Mouse (Mus musculus) brain, embryonic 14.5 days (tissue): ENCODE results near the gene Tmem135.

ENCODE experiments used
- CTCF ChIP-seq: fragments of 200-500 bp; IDR thresholded peaks from 2 replicates; pipeline ENCODE4 v1.5.1; 2012; ENCODE audit warnings: inconsistent platforms, mild to moderate bottlenecking, moderate library complexity, borderline replicate concordance; ENCODE audit not compliant: insufficient read depth, insufficient read length; ENCODE audit errors: extremely low read depth
- POLR2A ChIP-seq: fragments of 200-500 bp; IDR thresholded peaks from 2 replicates; pipeline ENCODE4 v1.6.1; 2012; ENCODE audit warnings: mild to moderate bottlenecking, inconsistent platforms, borderline replicate concordance; ENCODE audit not compliant: poor library complexity, insufficient read depth, insufficient read length, severe bottlenecking; ENCODE audit errors: extremely low read depth

DNA sequence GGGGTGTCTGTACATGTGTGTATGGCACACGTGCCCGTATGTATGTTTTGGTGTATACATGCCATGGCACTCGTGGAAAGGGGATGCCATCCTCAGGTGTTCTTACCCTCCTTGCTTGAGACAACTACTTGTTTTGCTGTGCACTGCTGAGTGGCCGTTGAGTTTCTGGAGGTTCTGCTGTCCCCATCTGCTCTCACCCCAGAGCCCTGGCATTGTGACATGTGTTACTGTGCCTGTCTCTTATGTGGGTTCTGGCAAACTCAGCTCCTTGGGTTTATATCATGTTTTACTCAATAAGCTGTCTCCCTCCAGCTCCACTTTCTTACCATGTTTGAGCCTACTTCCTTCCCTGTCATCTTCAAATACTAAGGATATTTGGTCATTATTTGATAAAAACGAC, 40.0 kb downstream of the Tmem135 start:
- TF ChIP-seq CTCF (no peak), POLR2A (no peak)
